Mouse (Mus musculus): ENCODE data around the gene Csk.

The Csk gene

GRCm38 (mm10) chr9:57653283-57653682, at the start of gene Csk:
Gene Csk, minus strand, starts transcription at chr9:57653631.
- DNase-seq (ENCODE audit: low read depth, low spot score) = no peak

DNA sequence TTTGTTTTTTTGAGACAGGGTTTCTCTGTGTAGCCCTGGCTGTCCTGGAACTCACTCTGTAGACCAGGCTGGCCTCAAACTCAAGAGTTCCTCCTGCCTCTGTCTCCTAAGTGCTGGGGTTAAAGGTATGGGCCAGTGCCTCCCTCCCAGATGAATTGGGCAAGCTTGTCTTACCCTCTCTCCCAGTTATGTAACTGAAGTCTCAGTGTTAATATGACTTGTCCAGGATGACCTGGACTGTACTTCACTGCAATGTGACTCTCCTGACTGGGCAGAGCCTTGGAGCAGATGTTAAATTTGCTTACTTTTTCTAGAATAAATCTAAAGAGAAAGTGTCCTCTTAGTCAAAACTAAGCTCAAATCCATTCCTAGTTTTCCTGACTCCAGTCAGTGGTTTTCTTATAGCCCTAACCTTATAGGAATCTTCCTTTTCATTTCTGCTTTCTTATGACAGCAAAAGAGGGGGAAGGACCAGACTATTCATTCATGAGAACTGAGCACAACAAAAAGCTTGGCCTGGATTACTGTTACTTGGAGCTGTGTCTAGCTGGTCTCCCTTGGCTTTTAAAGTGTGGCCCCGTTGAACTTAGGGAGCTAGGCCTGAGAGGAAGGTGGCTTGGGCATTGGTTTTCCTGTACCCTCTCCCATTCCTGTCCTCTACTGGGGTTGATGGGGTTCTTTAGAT, 45.2 kb upstream of the Csk start:
- DNase-seq (ENCODE audit: low read depth, low spot score) = no peak

DNA sequence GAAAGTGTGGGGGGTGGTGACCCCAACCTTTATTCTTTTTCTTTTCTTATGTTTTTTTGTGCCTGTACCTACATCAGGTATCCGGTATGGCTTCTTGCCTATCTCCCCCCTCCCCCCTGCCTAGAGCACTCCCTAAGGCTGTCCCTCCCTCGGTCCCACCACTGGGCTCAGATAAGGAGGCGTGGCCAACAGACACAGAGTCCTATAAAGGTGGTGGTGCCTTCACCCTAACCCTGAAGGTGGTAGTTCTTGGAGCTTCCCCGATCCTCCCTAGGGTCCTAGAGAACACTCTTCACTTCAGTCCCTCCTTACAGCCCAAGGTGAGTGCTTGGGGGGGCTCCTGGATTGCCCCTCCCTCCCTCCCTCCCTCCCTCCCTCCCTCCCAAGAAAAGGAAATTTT, 43.9 kb upstream of the Csk start:
- DNase-seq (ENCODE audit: low read depth, low spot score) = no peak

- DNase-seq (ENCODE audit: low read depth, low spot score) = peak; percentile 14
These were observed 43.2 kb upstream of the Csk start for GRCm38 (mm10) chr9:57696380-57697285.

DNA sequence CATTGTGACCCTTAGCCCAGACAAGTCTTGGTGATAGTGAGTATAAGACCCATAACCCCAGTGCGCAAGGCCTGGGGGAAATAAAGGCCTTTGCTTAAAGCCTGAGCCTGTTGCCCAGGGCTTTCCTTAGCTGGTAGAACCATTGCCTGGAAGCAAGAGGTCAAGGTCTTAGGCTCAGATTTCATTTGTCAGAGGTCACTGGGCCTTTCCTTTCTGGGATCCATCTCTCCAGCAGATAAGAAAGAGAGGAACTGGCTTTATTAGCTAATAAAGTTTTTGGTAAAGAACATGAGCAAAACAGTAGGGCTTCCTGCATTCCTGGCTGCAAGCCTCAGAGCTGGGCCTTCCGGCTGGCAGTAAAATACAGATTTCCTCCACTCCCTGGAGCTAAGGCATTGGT, 40.7 kb upstream of the Csk start:
- DNase-seq (ENCODE audit: low read depth, low spot score) = no peak

- DNase-seq (ENCODE audit: low read depth, low spot score) = no peak
These were observed 35.2 kb upstream of the Csk start for GRCm38 (mm10) chr9:57688606-57689005.

DNA sequence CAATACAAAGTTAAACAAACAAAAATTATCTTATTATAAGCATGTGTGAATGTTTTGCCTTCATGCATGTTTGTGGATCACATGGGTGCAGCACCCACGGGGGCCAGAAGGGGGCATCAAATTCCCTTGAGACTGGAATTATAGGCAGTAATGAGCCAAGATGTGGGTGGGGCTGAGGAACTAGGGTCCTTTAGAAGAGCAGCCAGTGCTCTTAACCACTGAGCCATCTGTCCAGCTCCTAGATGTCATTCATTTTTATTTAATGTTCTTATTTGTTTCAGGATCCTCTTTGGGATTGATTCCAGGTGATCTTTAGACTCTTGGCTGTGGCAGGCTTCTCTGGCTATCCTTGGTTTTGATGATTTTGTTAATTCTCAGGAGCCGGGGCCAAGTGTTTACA, 34.7 kb upstream of the Csk start:
- no peak for DNase-seq (ENCODE audit: low read depth, low spot score)

DNA sequence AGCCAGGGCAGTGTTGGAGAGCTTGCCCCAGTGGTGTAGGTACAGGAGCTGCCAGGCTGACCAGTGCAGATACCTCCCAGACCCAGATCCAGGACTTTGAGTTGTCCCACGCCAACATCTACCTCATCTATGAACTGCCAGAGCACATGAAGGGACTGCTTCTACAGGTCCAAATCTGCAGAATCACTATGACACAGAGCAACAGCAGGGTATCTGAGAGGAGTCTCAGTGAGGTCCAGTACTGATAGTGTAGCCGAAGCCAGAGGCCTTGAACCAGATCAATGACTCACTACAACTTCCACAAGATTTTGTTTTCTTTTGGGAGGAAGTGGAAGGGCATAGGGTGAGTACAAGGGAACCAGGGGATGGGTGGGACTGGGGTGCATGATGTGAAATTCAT, 34.3 kb upstream of the Csk start, which contains the start of gene Cyp1a1:
Cyp1a1 (plus strand) TSS at position 178 of the 400 bp plus-strand sequence.
- DNase-seq (ENCODE audit: low read depth, low spot score) = no peak

- no peak for DNase-seq (ENCODE audit: low read depth, low spot score)
These were observed 32.6 kb upstream of the Csk start for GRCm38 (mm10) chr9:57686011-57686410.

DNA sequence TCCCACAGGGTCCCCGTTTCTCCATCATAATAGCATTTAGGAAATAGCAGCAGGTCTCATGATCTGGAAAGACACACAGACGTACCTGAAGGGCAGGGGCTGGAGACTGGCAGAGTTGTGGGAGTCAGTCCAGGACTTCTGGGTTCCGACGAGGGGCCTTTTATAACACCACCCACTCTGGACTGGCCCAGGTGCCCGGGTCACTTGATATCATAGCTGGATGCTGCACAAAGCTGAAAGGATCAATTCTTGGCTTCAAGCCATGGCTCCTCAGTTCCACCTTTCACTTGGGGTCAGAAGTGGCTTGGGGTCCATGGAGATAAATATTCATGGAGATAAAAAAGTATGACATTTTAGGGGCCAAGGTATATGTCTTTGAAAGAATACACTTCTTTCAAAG, 30.1 kb upstream of the Csk start, which contains the start of gene Cyp1a2:
Cyp1a2 (minus strand) TSS at position 184 of the 400 bp plus-strand sequence.
- no peak for DNase-seq (ENCODE audit: low read depth, low spot score)

DNA sequence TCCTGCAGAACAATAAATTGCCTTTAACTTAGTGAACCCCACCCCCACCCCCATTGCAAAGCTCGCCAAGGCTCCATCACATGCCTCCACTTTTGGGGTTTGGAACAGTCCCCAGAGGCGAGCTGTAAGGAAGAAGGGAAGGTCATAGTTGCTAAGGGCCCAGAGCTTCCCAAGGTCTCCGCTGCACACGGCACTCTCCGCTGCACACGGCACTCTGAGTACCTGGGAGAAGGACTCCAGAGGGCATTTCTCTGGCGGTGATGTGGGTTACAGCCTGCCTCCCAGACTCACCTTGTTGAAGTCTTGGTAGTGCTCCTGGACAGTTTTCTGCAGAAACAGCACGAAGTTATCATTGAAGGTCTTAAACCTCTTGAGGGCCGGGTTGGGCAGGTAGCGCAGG, 28.0 kb upstream of the Csk start:
- no peak for DNase-seq (ENCODE audit: low read depth, low spot score)

DNA sequence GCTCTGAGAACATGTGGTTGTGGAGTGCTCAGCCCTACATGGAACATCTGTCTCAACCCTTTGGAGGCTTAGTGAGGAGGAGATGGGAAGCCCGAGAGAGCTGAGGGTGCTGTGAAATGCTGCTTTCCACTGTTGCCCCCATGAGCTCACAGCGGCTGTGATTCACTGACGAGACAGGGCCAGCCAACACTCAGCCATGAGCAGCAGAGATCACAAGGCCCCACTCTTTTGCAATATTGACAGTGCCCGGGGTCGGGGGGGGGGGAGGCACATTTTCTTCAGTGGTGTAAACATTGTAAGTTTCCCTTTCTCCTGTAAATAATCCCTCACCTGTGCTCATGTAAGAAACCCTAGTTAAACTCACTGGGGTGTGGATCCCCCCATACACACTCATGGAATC, 18.1 kb upstream of the Csk start:
- DNase-seq (ENCODE audit: low read depth, low spot score) = no peak

DNA sequence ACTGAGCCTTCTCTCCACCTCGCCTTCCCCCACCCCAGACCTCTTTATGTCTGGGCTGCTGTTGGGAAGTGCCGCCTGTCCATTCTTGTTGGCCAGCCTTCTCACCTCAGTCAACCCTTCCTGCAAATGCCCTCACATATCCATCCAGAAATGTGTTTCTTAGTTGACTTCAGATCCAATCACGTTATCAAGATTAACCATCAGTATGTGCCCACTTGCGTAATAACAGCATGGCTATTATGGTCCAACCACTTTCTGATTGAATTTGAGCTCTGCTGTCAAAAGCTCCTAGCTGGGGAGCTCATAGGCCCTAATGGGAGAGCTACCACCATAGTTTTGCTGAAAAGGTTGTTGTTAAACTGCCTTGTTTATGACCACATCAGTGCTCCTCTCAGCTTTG, 17.6 kb upstream of the Csk start:
- DNase-seq (ENCODE audit: low read depth, low spot score) = no peak

- no peak for DNase-seq (ENCODE audit: low read depth, low spot score)
These were observed 16.1 kb upstream of the Csk start for GRCm38 (mm10) chr9:57669566-57669965.

GRCm38 (mm10) chr9:57668277-57668676, 14.8 kb upstream of the Csk start:
- no peak for DNase-seq (ENCODE audit: low read depth, low spot score)

GRCm38 (mm10) chr9:57667817-57668216, 14.4 kb upstream of the Csk start:
- no peak for DNase-seq (ENCODE audit: low read depth, low spot score)

DNA sequence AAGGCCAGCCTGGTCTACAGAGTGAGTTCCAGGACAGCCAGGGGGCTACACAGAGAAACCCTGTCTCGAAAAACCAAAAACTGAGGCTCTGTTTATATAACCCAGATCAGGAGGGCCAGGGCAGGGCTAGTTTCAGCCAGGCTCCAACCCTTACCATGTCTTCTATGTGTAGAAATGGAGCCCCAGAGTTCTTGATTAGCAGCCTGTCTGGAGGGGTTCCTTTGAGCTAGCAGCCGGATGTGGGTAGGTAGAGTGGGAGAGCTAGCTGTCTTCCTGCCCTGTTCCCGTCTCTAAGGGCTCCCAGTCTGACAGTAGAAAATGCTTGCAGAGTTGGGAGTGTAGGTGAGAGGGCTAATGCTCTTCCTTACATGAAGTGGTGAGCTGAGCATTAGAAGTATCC, 13.7 kb upstream of the Csk start:
- DNase-seq (ENCODE audit: low read depth, low spot score) = peak; percentile 27

DNA sequence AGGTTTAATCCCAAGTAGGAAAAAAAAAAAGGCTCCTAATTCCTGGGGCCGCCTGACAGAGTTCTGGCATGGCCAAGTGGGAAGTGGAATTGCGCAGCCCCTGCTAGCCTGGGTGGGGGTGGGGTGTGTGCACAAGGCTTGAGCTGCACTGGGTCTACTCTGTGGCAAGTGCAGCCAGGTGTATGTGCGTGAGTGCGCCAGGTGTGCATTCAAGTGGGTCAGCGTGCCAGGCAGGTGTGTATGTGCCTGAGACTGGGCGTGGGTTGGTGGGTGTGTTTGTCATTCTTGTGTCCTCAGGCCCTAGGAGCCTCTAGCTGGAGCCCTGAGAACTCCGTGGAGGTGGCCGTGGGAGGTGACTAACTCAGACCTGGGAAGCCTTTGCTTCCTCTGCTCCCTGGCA, 13.1 kb upstream of the Csk start:
- no peak for DNase-seq (ENCODE audit: low read depth, low spot score)

DNA sequence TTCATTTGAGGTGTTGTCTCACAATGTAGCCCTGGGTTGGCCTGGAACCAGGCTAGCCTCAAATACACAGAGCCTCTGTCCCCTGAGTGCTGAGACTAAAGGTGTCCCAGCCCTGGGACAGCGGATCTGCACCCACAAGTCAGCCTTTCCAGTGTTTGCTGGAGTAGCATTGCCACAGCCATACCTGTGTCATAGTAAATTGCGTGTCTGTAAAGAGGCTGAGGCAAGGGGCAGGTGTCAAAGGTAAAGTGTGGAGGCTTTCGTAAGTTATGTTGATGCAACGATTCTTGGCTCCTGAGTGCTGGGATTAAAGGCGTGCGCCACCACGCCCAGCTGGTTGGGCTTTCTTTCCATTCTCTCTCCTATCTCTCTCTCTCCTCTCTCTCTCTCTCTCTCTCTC, 11.2 kb upstream of the Csk start:
- no peak for DNase-seq (ENCODE audit: low read depth, low spot score)

DNA sequence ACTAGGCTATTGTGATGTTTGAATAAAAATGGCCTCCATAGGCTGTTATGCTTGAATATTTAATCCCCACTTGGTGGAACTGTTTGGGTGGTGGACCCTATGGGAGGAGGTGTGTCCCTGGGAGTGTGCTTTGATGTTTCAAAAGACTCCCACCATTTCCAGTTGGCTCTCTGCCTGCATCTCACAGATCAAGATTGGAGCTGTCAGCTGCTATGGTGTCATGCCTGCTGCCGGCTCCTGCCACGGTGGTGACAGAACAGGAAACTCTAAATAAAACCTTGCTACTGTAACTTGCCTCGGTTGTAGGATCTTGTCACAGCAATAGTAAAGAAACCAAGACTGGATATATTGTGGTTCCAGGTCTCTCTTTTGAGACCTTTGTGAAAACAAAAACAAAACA, 8.1 kb upstream of the Csk start:
- DNase-seq (ENCODE audit: low read depth, low spot score) = no peak

DNA sequence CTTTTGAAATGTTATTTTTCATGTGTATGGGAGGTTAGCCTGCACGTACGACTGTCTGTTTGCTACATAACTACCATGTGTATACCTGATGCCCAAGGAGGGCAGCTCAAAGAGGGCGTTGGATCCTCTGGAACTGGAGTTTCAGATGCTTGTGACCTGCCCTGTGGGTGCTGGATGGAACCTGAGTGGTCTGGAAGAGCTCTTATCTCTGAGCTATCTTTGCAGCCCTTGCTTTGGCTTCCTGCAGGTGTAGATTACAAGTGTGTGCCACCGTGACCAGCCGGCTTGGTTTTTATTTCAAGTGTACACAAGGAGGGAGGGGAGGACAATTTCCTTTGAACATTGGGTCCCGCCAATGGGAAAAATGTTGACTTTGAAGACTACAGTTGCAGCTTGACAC, 7.1 kb upstream of the Csk start:
- DNase-seq (ENCODE audit: low read depth, low spot score) = no peak

DNA sequence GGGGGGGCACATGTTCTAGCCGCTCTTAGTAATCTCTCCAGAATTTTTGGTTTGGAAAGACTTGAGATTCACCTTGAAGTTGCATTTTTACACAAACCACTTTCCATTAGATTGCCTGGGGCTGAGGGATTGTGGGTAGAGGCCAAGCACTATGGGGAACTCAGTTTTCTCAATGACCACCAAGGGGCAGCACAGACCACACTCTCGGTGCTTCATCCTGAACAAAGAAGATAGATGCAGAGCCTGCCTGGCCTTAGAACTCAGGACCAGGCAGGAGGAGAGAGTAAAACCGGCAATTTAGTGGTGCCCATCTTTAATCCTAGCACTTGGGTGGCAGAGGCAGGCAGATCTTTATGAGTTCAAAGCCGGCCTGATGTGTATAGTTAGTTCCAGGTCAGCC, 6.3 kb upstream of the Csk start:
- peak; percentile 77 for DNase-seq (ENCODE audit: low read depth, low spot score)

- no peak for DNase-seq (ENCODE audit: low read depth, low spot score)
These were observed 5.5 kb upstream of the Csk start for GRCm38 (mm10) chr9:57658970-57659369.

Measured in CD4-positive helper T cell, adult 2 months (primary cell).